Mouse (Mus musculus) intestine, postnatal 0 days (tissue): Measurements from ENCODE around the gene Flt3l. TPM values are rescaled to one million over a fixed set of nuclear protein-coding genes. Genes with fewer than 3 reads are reported as not detected.
A peak's percentile ranks its signal among the peaks of the same experiment; 100 is the strongest.

Source experiments
- ATAC-seq: fragments of 200-750 bp; cut with Nextera tagmentation; 2 replicates; pipeline ENCODE4 v1.8.0; 2017; ENCODE audit warnings: mild to moderate bottlenecking, moderate TSS enrichment, moderate library complexity
- H3K27ac ChIP-seq: fragments of 300-500 bp; sonication (generic); 2 replicates; pipeline ENCODE4 v1.5.1; 2014; ENCODE audit warnings: mild to moderate bottlenecking, low read depth, low read length, moderate library complexity
- H3K27me3 ChIP-seq: fragments of 300-500 bp; sonication (generic); replicated peaks from 2 replicates; pipeline ENCODE4 v1.6.1; 2014; ENCODE audit warnings: low read length, mixed read lengths; ENCODE audit not compliant: control insufficient read depth, insufficient read depth
- H3K36me3 ChIP-seq: fragments of 300-500 bp; sonication (generic); 2 replicates; pipeline ENCODE4 v1.6.1; 2014; ENCODE audit warnings: mild to moderate bottlenecking, moderate library complexity; ENCODE audit not compliant: control insufficient read depth, insufficient read depth
- H3K4me1 ChIP-seq: fragments of 300-500 bp; sonication (generic); replicated peaks from 2 replicates; pipeline ENCODE4 v1.6.1; 2014; ENCODE audit warnings: antibody characterized with exemption, low read length, mixed read lengths; ENCODE audit not compliant: control insufficient read depth, insufficient read depth
- H3K4me2 ChIP-seq: fragments of 300-500 bp; sonication (generic); replicated peaks from 2 replicates; pipeline ENCODE4 v1.6.1; 2014; ENCODE audit warnings: low read depth, mild to moderate bottlenecking, moderate library complexity
- H3K4me3 ChIP-seq: fragments of 300-500 bp; sonication (generic); 2 replicates; pipeline ENCODE4 v1.5.1; 2014; ENCODE audit warnings: low read depth, low read length
- H3K9ac ChIP-seq: fragments of 300-500 bp; sonication (generic); 2 replicates; pipeline ENCODE4 v1.6.1; 2014; ENCODE audit warnings: mild to moderate bottlenecking, low read depth, low read length
- H3K9me3 ChIP-seq: fragments of 300-500 bp; sonication (generic); 2 replicates; pipeline ENCODE4 v1.6.1; 2016; ENCODE audit warnings: mixed run types; ENCODE audit not compliant: control insufficient read depth
- CTCF ChIP-seq: sonication (generic); IDR thresholded peaks from 2 replicates; pipeline ENCODE4 v1.5.1; 2016; ENCODE audit warnings: low read depth, mild to moderate bottlenecking, control low read depth, antibody characterized with exemption, moderate library complexity
- WGBS: fragments of 180-500 bp; shearing (Covaris S2); extraction: QIAGEN DNeasy Blood & Tissue Kit; methylation state at CpG from one replicate; pipeline ENCODE4 v1.1.7; 2014; 5-methylcytosine and 5-hydroxymethylcytosine counted together
- polyA plus RNA-seq: library from polyadenylated mRNA; unstranded; fragments of >200 nt; fragmentation: Nextera tagmentation; extraction: Ambion mirVana; gene quantifications from 2 replicates; pipeline ENCODE4 v1.2.1, GENCODE M21; 2015

Gene Flt3l
- polyA plus RNA-seq, 1 experiment from 2014 or later = 2.7 TPM

GRCm38 (mm10) chr7:45105491-45105890, 30.7 kb downstream of the Flt3l start:
- WGBS = 36% methylated on average over 8 of the region's 8 CpGs
- H3K27ac ChIP-seq = peak overlapping the region; percentile 77
- peak; percentile 58 for ATAC-seq

GRCm38 (mm10) chr7:45104941-45105340, 31.3 kb downstream of the Flt3l start:
- Histone ChIP-seq H3K4me1 (no peaks in the 10 kb centered on the region; the same call in none of the 2 replicates), H3K9ac (peak overlapping the region; percentile 37; the same call in 1 of the 2 replicates), H3K9me3 (no peaks in the 10 kb centered on the region), H3K4me3 (no peak overlapping the region), H3K27ac (peak overlapping the region; percentile 77), H3K36me3 (peaks cover 14% of the 10 kb centered on the region; the same call in 1 of the 2 replicates), H3K4me2 (no peak overlapping the region), H3K27me3 (no peaks in the 10 kb centered on the region)
- no peak for ATAC-seq
- no peak for TF ChIP-seq CTCF
- 81% methylated on average over 5 of the region's 5 CpGs for WGBS

More at GRCm38 (mm10) chr7:45105491-45105890, 30.7 kb downstream of the Flt3l start:
- H3K4me1 ChIP-seq = no peaks in the 10 kb centered on the region; the same call in none of the 2 replicates
- no peak for TF ChIP-seq CTCF
- H3K36me3 ChIP-seq = peaks cover 14% of the 10 kb centered on the region; the same call in 1 of the 2 replicates
- no peak overlapping the region for H3K4me3 ChIP-seq
- H3K4me2 ChIP-seq = no peak overlapping the region
- no peaks in the 10 kb centered on the region for H3K27me3 ChIP-seq
- no peak overlapping the region for H3K9ac ChIP-seq
- H3K9me3 ChIP-seq = no peaks in the 10 kb centered on the region

GRCm38 (mm10) chr7:45103652-45104180, 32.5 kb downstream of the Flt3l start, which contains the start of gene Fcgrt:
Gene Fcgrt (minus strand): TSS chr7:45103851.
- WGBS = 5% methylated on average over 7 of the region's 7 CpGs

GRCm38 (mm10) chr7:45102940-45103585, 33.2 kb downstream of the Flt3l start:
- H3K9me3 ChIP-seq = no peaks in the 10 kb centered on the region
- H3K36me3 ChIP-seq = peaks cover 14% of the 10 kb centered on the region; the same call in 1 of the 2 replicates
- ATAC-seq = peak; percentile 10; the same call in 1 of the 2 replicates
- H3K4me2 ChIP-seq = peak overlapping the region; percentile 67
- H3K9ac ChIP-seq = peak overlapping the region; percentile 71
- H3K27me3 ChIP-seq = no peaks in the 10 kb centered on the region
- WGBS = 27% methylated on average over 9 of the region's 9 CpGs
- peak overlapping the region; percentile 85 for H3K27ac ChIP-seq
- no peak for TF ChIP-seq CTCF
- H3K4me1 ChIP-seq = no peaks in the 10 kb centered on the region; the same call in none of the 2 replicates
- H3K4me3 ChIP-seq = peak overlapping the region; percentile 45

More at GRCm38 (mm10) chr7:45103652-45104180, 32.5 kb downstream of the Flt3l start, which contains the start of gene Fcgrt:
- H3K4me3 ChIP-seq = peak within 1 kb of the TSS; percentile 45
- H3K27me3 ChIP-seq = no peaks in the 10 kb centered on the region
- no peaks in the 10 kb centered on the region for H3K9me3 ChIP-seq
- peak within 1 kb of the TSS; percentile 85 for H3K27ac ChIP-seq
- peaks cover 14% of the 10 kb centered on the region; the same call in 1 of the 2 replicates for H3K36me3 ChIP-seq
- H3K9ac ChIP-seq = peak within 1 kb of the TSS; percentile 71
- H3K4me2 ChIP-seq = peak within 1 kb of the TSS; percentile 67
- peak; percentile 84 for ATAC-seq
- 0 out of 2 replicates have a peak, but pooled peaks have one; percentile 3 for TF ChIP-seq CTCF
- H3K4me1 ChIP-seq = no peaks in the 10 kb centered on the region; the same call in none of the 2 replicates

- H3K27me3 ChIP-seq = no peaks in the 10 kb centered on the region
- H3K4me1 ChIP-seq = no peaks in the 10 kb centered on the region; the same call in none of the 2 replicates
- WGBS = 52% methylated on average over 11 of the region's 11 CpGs
- no peak for ATAC-seq
- peak overlapping the region; percentile 71 for H3K9ac ChIP-seq
- H3K36me3 ChIP-seq = peaks cover 15% of the 10 kb centered on the region; the same call in 1 of the 2 replicates
- peak overlapping the region; percentile 67 for H3K4me2 ChIP-seq
- H3K9me3 ChIP-seq = no peaks in the 10 kb centered on the region
- H3K4me3 ChIP-seq = peak overlapping the region; percentile 45
- no peak for TF ChIP-seq CTCF
- peak overlapping the region; percentile 85 for H3K27ac ChIP-seq
These were observed 33.8 kb downstream of the Flt3l start for GRCm38 (mm10) chr7:45102441-45102840.

GRCm38 (mm10) chr7:45100046-45100445, 36.2 kb downstream of the Flt3l start:
- Histone ChIP-seq H3K9me3 (no peaks in the 10 kb centered on the region), H3K4me2 (peak overlapping the region; percentile 67), H3K4me1 (no peaks in the 10 kb centered on the region; the same call in 1 of the 2 replicates), H3K27ac (no peak overlapping the region), H3K27me3 (no peaks in the 10 kb centered on the region), H3K9ac (no peak overlapping the region; the same call in 1 of the 2 replicates), H3K36me3 (peaks cover 36% of the 10 kb centered on the region), H3K4me3 (peak overlapping the region; percentile 45)
- no peak for ATAC-seq
- 90% methylated on average over 6 of the region's 6 CpGs for WGBS
- TF ChIP-seq CTCF = no peak
